Mouse (Mus musculus) CH12.LX (cell line): ENCODE data around the gene Gm20538.

Experiments used
- BHLHE40 ChIP-seq: IDR thresholded peaks from 2 replicates; pipeline ENCODE4 v1.6.1; 2011; ENCODE audit warnings: mild to moderate bottlenecking, low read depth, low read length, improper control_type of control experiment
- CHD1 ChIP-seq: IDR thresholded peaks from 2 replicates; pipeline ENCODE4 v1.6.1; 2012; ENCODE audit warnings: low read depth, low read length, improper control_type of control experiment, inconsistent platforms
- CHD2 ChIP-seq: IDR thresholded peaks from 2 replicates; pipeline ENCODE4 v1.6.1; 2011; ENCODE audit warnings: low read length, improper control_type of control experiment
- CTCF ChIP-seq, 2 experiments: IDR thresholded peaks in 1 of 2; conservative IDR thresholded peaks in 1 of 2; 2 replicates each; pipeline ENCODE4 v1.5.1; 2011 to 2012; ENCODE audit warnings: low read depth in 2 of 2, low read length in 2 of 2, improper control_type of control experiment in 1 of 2, inconsistent platforms in 1 of 2, mild to moderate bottlenecking in 1 of 2, moderate library complexity in 1 of 2
- E2F4 ChIP-seq: IDR thresholded peaks from 2 replicates; pipeline ENCODE4 v1.6.1; 2011; ENCODE audit warnings: low read depth, low read length, improper control_type of control experiment; ENCODE audit not compliant: insufficient replicate concordance
- ELF1 ChIP-seq: IDR thresholded peaks from 2 replicates; pipeline ENCODE4 v1.6.1; 2014; ENCODE audit warnings: low read depth, mild to moderate bottlenecking, inconsistent platforms, low read length, improper control_type of control experiment
- NELFE ChIP-seq: IDR thresholded peaks from 2 replicates; pipeline ENCODE4 v1.6.1; 2011; ENCODE audit warnings: low read depth, low read length, improper control_type of control experiment
- POLR2A ChIP-seq: IDR thresholded peaks from 2 replicates; pipeline ENCODE4 v1.6.1; 2011; ENCODE audit warnings: low read depth, mild to moderate bottlenecking, improper control_type of control experiment, low read length
- RCOR1 ChIP-seq: conservative IDR thresholded peaks from 2 replicates; pipeline ENCODE4 v1.6.1; 2012; ENCODE audit warnings: low read depth, mild to moderate bottlenecking, inconsistent platforms, low read length, improper control_type of control experiment
- SIN3A ChIP-seq: IDR thresholded peaks from 2 replicates; pipeline ENCODE4 v1.6.1; 2012; ENCODE audit warnings: low read length, improper control_type of control experiment, inconsistent platforms
- TBP ChIP-seq: conservative IDR thresholded peaks from 2 replicates; pipeline ENCODE4 v1.6.1; 2011; ENCODE audit warnings: low read depth, low read length, improper control_type of control experiment
- TCF12 ChIP-seq: IDR thresholded peaks from 2 replicates; pipeline ENCODE4 v1.6.1; 2014; ENCODE audit warnings: low read depth, mild to moderate bottlenecking, inconsistent platforms, low read length, improper control_type of control experiment

GRCm38 (mm10) chr19:44588036-44588435 lies 35.4 kb upstream of the Gm20538 start:
- no peak for TF ChIP-seq CHD2
- TF ChIP-seq TCF12: no peak
- TF ChIP-seq POLR2A: no peak
- no peak for TF ChIP-seq CHD1
- no peak for TF ChIP-seq SIN3A
- no peak for TF ChIP-seq CTCF (conservative IDR thresholded peaks at IDR 0.05 in 1 of 2, IDR thresholded peaks at IDR 0.05 in 1 of 2; ENCODE audit: low read depth in 2 of 2, low read length in 2 of 2)
- TF ChIP-seq RCOR1: no peak
- no peak for TF ChIP-seq NELFE
- TF ChIP-seq BHLHE40: no peak
- no peak for TF ChIP-seq E2F4
- TF ChIP-seq TBP: no peak
- TF ChIP-seq ELF1: no peak
